Mouse (Mus musculus) myocyte (in vitro differentiated cells): Measurements from ENCODE around the gene Vstm4.

Experiments used
- E2F4 ChIP-seq: IDR thresholded peaks from one replicate; pipeline ENCODE4 v1.6.1; 2011; ENCODE audit warnings: mild to moderate bottlenecking, control low read depth, moderate library complexity; ENCODE audit not compliant: insufficient read depth
- MAX ChIP-seq: IDR thresholded peaks from one replicate; pipeline ENCODE4 v1.6.1; 2011; ENCODE audit warnings: low read depth, mild to moderate bottlenecking, control low read depth
- MYOD1 ChIP-seq, 3 experiments: IDR thresholded peaks; one replicate each; pipeline ENCODE4 v1.6.1; 2011; ENCODE audit warnings: control low read depth in 2 of 3, low read depth in 2 of 3, mild to moderate bottlenecking in 2 of 3, moderate library complexity in 1 of 3; ENCODE audit not compliant: insufficient read length in 2 of 3, control insufficient read depth in 1 of 3
- MYOG ChIP-seq, 3 experiments: IDR thresholded peaks; one replicate each; pipeline ENCODE4 v1.6.1; 2011; ENCODE audit warnings: control low read depth in 2 of 3, low read depth in 2 of 3, mild to moderate bottlenecking in 2 of 3; ENCODE audit not compliant: insufficient read length in 2 of 3, control insufficient read depth in 1 of 3, insufficient read depth in 1 of 3
- POLR2A ChIP-seq: IDR thresholded peaks from one replicate; pipeline ENCODE4 v1.6.1; 2011; ENCODE audit warnings: low read depth, mild to moderate bottlenecking, control low read depth, moderate library complexity; ENCODE audit not compliant: insufficient read length
- POLR2AphosphoS2 ChIP-seq: IDR thresholded peaks from one replicate; pipeline ENCODE4 v1.6.1; 2011; ENCODE audit warnings: low read depth, control low read depth; ENCODE audit not compliant: insufficient read length
- REST ChIP-seq: IDR thresholded peaks from one replicate; pipeline ENCODE4 v1.6.1; 2011; ENCODE audit warnings: mild to moderate bottlenecking, control low read depth, moderate library complexity; ENCODE audit not compliant: insufficient read depth, insufficient read length
- TCF12 ChIP-seq: IDR thresholded peaks from one replicate; pipeline ENCODE4 v1.6.1; 2011; ENCODE audit warnings: mild to moderate bottlenecking, control low read depth; ENCODE audit not compliant: poor library complexity, insufficient read depth, severe bottlenecking
- TCF3 ChIP-seq: IDR thresholded peaks from one replicate; pipeline ENCODE4 v1.6.1; 2011; ENCODE audit warnings: low read depth, control low read depth; ENCODE audit not compliant: insufficient read length
- USF1 ChIP-seq: IDR thresholded peaks from one replicate; pipeline ENCODE4 v1.6.1; 2011; ENCODE audit warnings: low read depth, mild to moderate bottlenecking, control low read depth, moderate library complexity

- TF ChIP-seq POLR2A (no peak), MAX (no peak), POLR2AphosphoS2 (no peak), E2F4 (no peak), MYOG (IDR thresholded peaks at IDR 0.05; ENCODE audit: control insufficient read depth in 1 of 3, insufficient read depth in 1 of 3, insufficient read length in 2 of 3, low read depth in 2 of 3) (no peak), USF1 (no peak), MYOD1 (IDR thresholded peaks at IDR 0.05; ENCODE audit: control insufficient read depth in 1 of 3, insufficient read length in 2 of 3, low read depth in 2 of 3) (no peak), TCF12 (no peak), REST (no peak), TCF3 (no peak)
Measured at GRCm38 (mm10) chr14:32827165-32827564, 29.4 kb upstream of the Vstm4 start.
